Mouse (Mus musculus) forebrain, embryonic 15.5 days (tissue): ENCODE measurements at regions not wholly inside any gene's neighbourhood (a gene's known extent, or its start where the extent isn't known, plus 50 kb on each side); places are given as distances from the start of the nearest gene placed in this dataset.
A peak's percentile ranks its signal among the peaks of the same experiment; 100 is the strongest.

Experiments
- ATAC-seq: fragments of 200-750 bp; cut with Nextera tagmentation; replicated peaks from 2 replicates; pipeline ENCODE4 v1.8.0; 2017; ENCODE audit warnings: mild to moderate bottlenecking, moderate TSS enrichment, moderate library complexity
- H3K27ac ChIP-seq: fragments of 300-500 bp; sonication (generic); replicated peaks from 2 replicates; pipeline ENCODE4 v1.5.1; 2015; ENCODE audit warnings: mild to moderate bottlenecking, inconsistent platforms
- H3K27me3 ChIP-seq: fragments of 300-500 bp; sonication (generic); 2 replicates; pipeline ENCODE4 v1.6.1; 2015; ENCODE audit warnings: inconsistent platforms
- H3K36me3 ChIP-seq: fragments of 300-500 bp; sonication (generic); 2 replicates; pipeline ENCODE4 v1.6.1; 2015; ENCODE audit warnings: mild to moderate bottlenecking, inconsistent platforms
- H3K4me1 ChIP-seq: fragments of 300-500 bp; sonication (generic); 2 replicates; pipeline ENCODE4 v1.6.1; 2015; ENCODE audit warnings: inconsistent platforms
- H3K4me2 ChIP-seq: fragments of 300-500 bp; sonication (generic); replicated peaks from 2 replicates; pipeline ENCODE4 v1.6.1; 2015; ENCODE audit warnings: mild to moderate bottlenecking, inconsistent platforms
- H3K4me3 ChIP-seq: fragments of 300-500 bp; sonication (generic); 2 replicates; pipeline ENCODE4 v1.5.1; 2015; ENCODE audit warnings: mild to moderate bottlenecking, inconsistent platforms
- H3K9ac ChIP-seq: fragments of 300-500 bp; sonication (generic); replicated peaks from 2 replicates; pipeline ENCODE4 v1.6.1; 2015; ENCODE audit warnings: mild to moderate bottlenecking, inconsistent platforms
- H3K9me3 ChIP-seq: fragments of 300-500 bp; sonication (generic); 2 replicates; pipeline ENCODE4 v1.6.1; 2016; ENCODE audit warnings: inconsistent platforms
- WGBS: fragments of 180-500 bp; shearing (Covaris S2); methylation state at CpG from one replicate; pipeline ENCODE4 v1.1.7; 2015; ENCODE audit warnings: mixed read lengths; 5-methylcytosine and 5-hydroxymethylcytosine counted together

DNA sequence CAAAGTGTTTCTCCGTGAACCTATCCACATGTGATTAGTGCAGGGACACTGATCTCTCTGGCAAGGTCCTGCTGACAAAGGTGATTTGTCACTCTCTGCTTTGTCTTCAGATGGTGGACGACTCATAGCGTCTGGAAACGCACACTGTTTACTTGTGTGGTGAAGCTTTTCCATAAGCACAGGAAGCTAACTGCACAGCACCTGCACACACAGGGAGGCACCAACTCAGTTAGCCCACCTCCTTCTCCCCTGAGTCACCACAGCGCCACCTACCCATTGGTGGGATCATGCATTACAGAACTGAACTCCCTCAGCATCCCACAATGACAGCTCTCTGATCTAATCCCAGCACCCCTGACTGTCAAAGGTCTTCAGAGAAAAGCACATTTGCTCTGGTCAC is 141.9 kb upstream of the Klf14 start:
- H3K9me3 ChIP-seq: no peaks in the 10 kb centered on the region
- H3K4me3 ChIP-seq: no peak overlapping the region
- no peak overlapping the region for H3K27ac ChIP-seq
- ATAC-seq: no peak
- H3K4me2 ChIP-seq: no peak overlapping the region
- H3K36me3 ChIP-seq: no peaks in the 10 kb centered on the region
- WGBS: 67% methylated on average over 5 of the region's 5 CpGs
- H3K9ac ChIP-seq: no peak overlapping the region
- no peaks in the 10 kb centered on the region for H3K27me3 ChIP-seq
- H3K4me1 ChIP-seq: peaks cover 28% of the 10 kb centered on the region

DNA sequence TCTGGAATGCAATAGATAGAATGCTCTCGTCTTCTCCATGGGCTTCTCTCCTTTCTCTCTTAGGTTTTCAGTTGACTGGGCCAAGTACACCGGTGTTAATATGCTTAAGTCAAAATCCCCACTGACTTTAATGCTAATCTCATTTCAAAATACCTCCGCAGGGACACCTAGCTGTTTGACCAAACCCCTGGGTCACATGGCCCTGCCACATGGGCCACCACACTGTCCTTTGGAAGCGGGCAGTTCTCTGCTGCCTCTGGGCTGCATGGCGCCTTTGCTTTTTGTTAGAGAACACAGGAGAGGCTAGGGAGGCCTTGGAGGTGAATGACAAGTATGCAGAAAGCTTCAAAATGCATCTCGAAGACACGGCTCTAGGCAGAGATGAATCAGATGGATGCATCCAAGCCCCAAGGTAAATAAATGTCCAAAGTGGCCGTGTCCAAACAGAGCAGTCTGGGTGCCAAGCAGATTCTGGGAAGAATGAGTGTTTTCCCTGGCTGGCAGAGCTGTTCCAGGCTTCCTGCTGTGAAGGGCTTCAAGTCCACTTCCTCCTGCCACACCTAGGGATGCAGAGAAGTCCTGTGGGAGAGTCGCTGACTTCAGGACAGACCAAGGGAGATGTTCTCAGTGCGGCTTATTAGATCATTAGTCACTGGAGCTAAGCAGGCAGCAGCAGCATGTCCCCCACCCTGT is 147.4 kb upstream of the Klf14 start:
- Histone ChIP-seq H3K27me3 (no peaks in the 10 kb centered on the region), H3K4me3 (no peak overlapping the region), H3K4me2 (no peak overlapping the region), H3K4me1 (no peaks in the 10 kb centered on the region), H3K9ac (no peak overlapping the region), H3K9me3 (0 out of 2 replicates have a peak, but pooled peaks cover 5% of the 10 kb centered on the region), H3K36me3 (no peaks in the 10 kb centered on the region), H3K27ac (no peak overlapping the region)
- WGBS: 80% methylated on average over 10 of the region's 10 CpGs
- ATAC-seq: no peak

DNA sequence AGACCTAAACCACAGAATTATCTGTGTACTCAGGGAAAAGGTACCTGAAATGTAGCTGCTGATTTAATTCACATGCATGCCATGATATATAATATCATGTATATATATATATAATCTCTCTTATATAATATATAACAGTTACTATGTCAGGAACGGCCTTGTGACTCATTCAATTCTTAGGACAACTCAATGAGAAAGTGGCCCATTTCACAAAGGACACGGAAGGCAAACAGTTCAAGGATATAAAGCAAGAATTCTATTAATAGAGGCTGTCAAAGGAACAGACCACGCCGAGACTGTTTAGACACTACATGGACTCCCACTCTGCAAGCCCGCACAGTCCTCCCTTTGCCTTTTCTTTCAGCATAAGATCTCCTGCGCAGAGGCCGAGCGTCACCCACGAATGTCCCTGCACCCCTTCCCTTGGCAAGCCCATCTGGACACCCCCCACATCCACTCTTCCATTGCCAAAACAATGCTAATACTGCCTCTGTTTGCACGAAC is 148.0 kb upstream of the Klf14 start:
- Histone ChIP-seq H3K9me3 (0 out of 2 replicates have a peak, but pooled peaks cover 5% of the 10 kb centered on the region), H3K4me3 (no peak overlapping the region), H3K27me3 (no peaks in the 10 kb centered on the region), H3K27ac (no peak overlapping the region), H3K9ac (no peak overlapping the region), H3K4me1 (no peaks in the 10 kb centered on the region), H3K36me3 (no peaks in the 10 kb centered on the region), H3K4me2 (no peak overlapping the region)
- no peak for ATAC-seq
- WGBS: 87% methylated on average over 10 of the region's 10 CpGs

DNA sequence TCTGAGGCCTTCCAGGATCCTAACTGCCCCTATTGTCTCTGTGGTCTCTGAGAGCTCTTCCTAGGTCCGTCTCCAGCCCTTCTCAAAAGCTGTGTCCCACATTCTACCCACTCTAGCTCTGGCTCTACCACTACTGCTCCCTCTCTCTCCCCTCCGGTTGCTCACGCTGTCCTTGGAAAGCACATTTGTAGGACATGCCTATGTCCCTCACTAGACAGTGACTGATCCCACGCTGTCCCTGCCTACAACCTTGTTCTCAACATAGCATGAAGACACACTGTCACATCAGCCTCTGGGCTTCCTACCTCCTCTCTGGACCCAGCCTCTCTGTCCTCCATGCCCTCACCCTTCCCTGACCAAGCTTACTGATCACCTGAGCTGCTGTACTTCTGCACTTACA is 148.5 kb upstream of the Klf14 start:
- no peak for ATAC-seq

DNA sequence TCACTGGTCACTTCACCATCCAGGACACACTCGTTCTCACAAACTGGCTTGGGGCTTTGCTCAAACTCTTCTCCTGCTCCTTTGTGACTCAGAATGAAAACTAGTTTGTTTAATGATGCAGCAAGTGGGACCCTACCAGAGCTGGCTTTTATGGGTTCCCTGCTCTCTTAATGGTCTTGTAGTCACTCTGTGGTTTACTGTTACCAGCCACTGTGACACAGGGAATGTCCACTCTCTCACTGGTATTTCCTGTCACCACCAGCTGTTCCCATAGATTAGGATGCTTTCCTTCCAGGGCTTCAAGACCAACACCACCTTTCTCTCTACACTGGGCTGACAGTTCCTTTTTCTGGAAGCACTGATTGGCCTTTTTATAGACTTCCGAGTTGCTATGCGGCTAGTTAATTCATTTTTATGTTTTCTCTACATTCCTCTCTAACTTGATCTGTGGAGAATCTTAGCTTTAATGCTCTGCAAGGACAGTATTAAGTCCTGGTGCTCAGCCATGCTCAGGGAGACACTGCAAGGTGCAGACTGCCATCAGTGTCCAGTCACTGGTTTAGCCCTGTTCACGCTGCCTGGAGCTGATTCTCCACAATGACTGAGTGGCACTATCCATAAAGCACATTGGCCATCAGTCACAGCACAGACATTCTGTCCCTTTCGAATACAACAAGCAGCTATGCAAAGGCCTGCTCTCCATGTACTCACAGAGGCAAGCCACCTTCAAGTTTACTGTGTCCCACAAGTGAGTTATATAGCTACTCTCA is 149.2 kb upstream of the Klf14 start:
- no peaks in the 10 kb centered on the region; the same call in 1 of the 2 replicates for H3K4me1 ChIP-seq
- no peak overlapping the region for H3K4me3 ChIP-seq
- no peaks in the 10 kb centered on the region for H3K27me3 ChIP-seq
- no peak overlapping the region for H3K9ac ChIP-seq
- 91% methylated on average over 5 of the region's 5 CpGs for WGBS
- H3K4me2 ChIP-seq: no peak overlapping the region
- ATAC-seq: no peak
- H3K36me3 ChIP-seq: no peaks in the 10 kb centered on the region
- H3K9me3 ChIP-seq: 0 out of 2 replicates have a peak, but pooled peaks cover 5% of the 10 kb centered on the region
- no peak overlapping the region for H3K27ac ChIP-seq

More for the DNA sequence above, 148.5 kb upstream of the Klf14 start:
- Histone ChIP-seq H3K27me3 (no peaks in the 10 kb centered on the region), H3K4me2 (no peak overlapping the region), H3K4me1 (no peaks in the 10 kb centered on the region), H3K36me3 (no peaks in the 10 kb centered on the region), H3K9me3 (0 out of 2 replicates have a peak, but pooled peaks cover 5% of the 10 kb centered on the region), H3K9ac (no peak overlapping the region), H3K27ac (no peak overlapping the region), H3K4me3 (no peak overlapping the region)
- WGBS: 92% methylated on average over 4 of the region's 4 CpGs

DNA sequence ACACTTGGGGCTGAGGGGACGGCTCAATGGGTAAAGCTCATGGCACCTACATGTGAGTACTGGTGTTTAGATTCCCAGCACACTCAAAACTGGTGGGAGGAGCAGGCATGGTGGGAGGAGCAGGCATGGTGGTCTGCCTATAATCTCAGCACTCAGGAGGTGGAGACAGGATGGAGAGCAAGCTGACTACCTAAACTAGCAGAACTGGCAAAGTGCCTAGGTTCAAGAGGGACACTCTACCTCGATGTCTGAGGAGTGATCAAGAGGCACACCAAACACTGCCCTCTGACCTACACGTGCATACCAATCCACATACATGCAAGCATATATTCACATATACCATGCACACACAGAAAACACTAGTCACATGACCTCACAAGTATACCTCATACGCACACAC is 150.7 kb upstream of the Klf14 start:
- Histone ChIP-seq H3K27me3 (no peaks in the 10 kb centered on the region), H3K9ac (no peak overlapping the region), H3K4me3 (no peak overlapping the region), H3K36me3 (no peaks in the 10 kb centered on the region), H3K4me2 (no peak overlapping the region), H3K9me3 (0 out of 2 replicates have a peak, but pooled peaks cover 5% of the 10 kb centered on the region), H3K27ac (no peak overlapping the region), H3K4me1 (peaks cover 3% of the 10 kb centered on the region; the same call in 1 of the 2 replicates)
- 89% methylated on average over 4 of the region's 4 CpGs for WGBS
- ATAC-seq: no peak

DNA sequence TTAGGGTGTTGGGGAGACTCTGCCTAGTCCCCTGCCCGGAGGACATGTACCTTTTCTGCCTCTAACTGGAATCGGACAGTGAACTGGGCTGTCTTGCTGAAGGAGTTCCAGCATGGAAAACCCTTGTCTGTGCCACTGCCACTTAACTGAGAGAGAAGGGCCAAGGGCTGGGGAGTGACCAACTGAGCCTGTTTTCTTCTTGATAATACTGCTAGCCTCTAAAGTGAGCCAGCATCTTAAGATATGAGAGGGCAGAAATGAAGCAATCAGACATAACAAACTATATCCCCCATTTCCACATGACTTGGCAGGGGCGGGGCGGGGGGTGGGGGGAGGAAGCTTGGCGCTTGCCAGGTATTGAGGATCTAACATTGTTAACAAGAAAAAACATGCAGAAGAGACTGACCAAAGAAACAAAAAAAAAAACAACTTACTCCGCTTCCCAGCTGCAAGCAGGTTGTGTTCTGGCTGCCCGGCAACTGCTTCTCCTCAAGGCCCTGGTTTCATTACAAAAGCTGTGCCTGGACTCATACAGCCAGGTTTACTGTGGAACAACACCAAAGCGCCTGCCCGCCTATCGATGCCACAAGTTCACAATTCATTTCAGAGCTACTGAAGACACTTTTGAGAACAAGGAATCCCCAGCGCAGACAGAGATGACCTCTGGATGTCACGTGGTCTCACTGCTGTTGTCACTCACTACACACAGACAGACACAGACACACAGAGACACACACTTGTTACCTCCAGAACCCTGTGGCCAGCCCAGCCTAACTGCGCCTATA is 153.6 kb upstream of the Klf14 start:
- Histone ChIP-seq H3K4me3 (no peak overlapping the region), H3K9ac (no peak overlapping the region), H3K4me2 (no peak overlapping the region), H3K27ac (0 out of 2 replicates have a peak overlapping the region, but pooled peaks have one; percentile 16), H3K9me3 (0 out of 2 replicates have a peak, but pooled peaks cover 5% of the 10 kb centered on the region), H3K36me3 (no peaks in the 10 kb centered on the region), H3K4me1 (peaks cover 18% of the 10 kb centered on the region), H3K27me3 (no peaks in the 10 kb centered on the region)
- ATAC-seq: no peak
- WGBS: 73% methylated on average over 13 of the region's 13 CpGs

DNA sequence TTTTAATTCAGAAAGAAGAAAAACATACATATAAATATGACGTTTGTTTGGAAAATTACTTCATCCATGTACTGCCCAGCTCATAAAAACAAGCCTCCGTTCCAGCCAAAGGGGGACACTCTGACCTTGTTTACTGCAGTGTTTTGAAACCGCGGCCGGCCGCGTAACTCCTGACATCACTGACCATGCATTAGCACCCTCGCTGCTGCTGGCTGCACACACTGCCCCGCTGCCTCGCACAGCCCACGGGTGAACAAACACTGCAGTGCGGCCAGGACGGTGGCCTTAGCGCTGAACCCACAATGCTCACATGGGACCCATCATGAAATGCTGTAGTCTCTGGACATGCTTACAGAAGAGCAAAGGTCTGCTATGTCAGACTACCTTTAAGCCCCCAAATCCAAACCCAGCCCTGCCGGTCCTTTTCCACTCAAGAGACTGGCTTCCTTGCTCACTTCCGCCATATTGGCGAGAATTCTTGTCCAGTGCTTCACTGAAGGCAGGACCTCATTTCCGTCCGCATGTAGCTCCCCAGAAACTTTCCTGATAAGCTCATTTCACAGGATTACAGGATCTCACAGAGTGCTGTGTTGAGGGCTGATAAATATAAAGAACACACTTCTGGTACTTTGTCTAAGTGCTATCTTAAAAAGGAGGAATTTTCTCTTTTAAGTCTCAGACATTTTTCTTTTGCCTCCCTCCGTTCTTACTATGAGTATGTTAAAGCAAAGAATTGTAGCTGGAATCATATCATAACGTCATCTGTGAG is 154.9 kb upstream of the Klf14 start:
- Histone ChIP-seq H3K9ac (no peak overlapping the region), H3K4me1 (peaks cover 18% of the 10 kb centered on the region), H3K36me3 (no peaks in the 10 kb centered on the region), H3K27me3 (no peaks in the 10 kb centered on the region), H3K4me3 (no peak overlapping the region), H3K4me2 (no peak overlapping the region), H3K9me3 (0 out of 2 replicates have a peak, but pooled peaks cover 5% of the 10 kb centered on the region), H3K27ac (no peak overlapping the region)
- no peak for ATAC-seq
- WGBS: 94% methylated on average over 21 of the region's 21 CpGs

DNA sequence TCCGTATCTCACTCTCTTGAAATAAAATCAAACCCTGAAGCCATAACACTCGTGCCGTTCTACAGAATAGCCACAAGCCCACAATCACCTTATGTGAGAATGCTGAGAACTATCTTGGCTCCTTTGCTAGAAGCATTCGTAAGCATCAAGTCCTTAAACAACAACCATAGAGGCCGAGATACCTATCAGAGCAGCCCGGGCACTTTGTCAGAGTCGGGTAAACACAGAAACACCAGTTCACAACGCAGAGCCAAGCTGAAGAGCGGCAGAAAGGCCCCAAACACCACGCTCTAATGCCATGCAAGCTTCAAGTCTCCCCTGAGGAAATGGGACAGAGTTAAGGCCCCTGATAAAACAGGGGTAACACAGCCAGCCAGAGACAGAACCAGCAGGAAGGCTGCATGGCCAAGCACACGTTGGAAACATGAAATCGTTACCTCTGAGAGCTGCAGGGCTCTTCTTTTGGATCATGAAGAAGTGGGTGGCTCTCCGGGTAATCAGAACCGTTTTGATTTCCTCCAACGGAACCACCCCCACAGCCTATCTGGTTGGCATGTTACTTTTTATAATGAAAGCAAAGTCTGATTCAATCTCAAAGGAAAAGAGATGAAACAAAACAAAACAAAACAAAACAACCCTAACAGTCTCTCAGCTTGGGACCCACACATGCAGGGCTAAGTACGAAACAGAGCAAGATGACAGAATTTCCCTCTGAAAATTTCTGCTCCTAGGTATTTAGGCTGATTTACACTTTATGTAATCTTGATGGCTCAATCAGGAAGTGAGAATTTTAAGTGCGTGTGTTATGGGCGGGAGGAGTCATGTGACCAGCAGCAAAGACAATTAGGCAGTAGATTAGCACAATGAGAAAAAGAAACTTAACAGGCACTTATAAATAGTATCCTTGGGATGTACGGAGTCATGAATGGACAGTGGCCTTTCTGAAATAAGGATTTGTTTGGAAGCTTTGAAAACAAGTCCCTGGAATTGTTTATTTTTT is 155.8 kb upstream of the Klf14 start:
- Histone ChIP-seq H3K4me1 (peaks cover 18% of the 10 kb centered on the region), H3K4me2 (no peak overlapping the region), H3K36me3 (no peaks in the 10 kb centered on the region), H3K27me3 (no peaks in the 10 kb centered on the region), H3K9me3 (no peaks in the 10 kb centered on the region), H3K9ac (no peak overlapping the region), H3K27ac (0 out of 2 replicates have a peak overlapping the region, but pooled peaks have one; percentile 11), H3K4me3 (no peak overlapping the region)
- no peak for ATAC-seq
- WGBS: 62% methylated on average over 19 of the region's 19 CpGs

DNA sequence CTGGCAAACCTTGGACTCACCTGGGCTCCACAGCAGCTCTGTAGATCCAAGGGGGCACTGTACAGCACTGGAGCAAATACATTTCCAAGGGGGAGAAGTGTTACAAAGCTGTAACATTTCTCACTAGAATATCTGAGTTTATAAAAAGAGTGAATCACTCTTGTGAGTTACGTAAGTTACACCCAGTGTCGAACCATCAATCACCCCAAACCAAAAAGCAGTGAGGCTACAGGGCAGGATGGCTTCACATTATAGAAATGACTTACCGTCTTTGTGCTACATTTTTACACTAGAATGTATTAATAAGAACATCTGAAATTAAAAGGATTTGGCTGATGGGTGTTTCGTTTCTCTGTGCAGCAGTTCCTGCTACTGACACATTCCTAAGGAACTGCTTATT is 156.7 kb upstream of the Klf14 start:
- H3K4me1 ChIP-seq: peaks cover 18% of the 10 kb centered on the region
- H3K9ac ChIP-seq: no peak overlapping the region
- no peak overlapping the region for H3K27ac ChIP-seq
- no peak overlapping the region for H3K4me2 ChIP-seq
- no peaks in the 10 kb centered on the region for H3K36me3 ChIP-seq
- no peaks in the 10 kb centered on the region for H3K9me3 ChIP-seq
- no peaks in the 10 kb centered on the region for H3K27me3 ChIP-seq
- no peak for ATAC-seq
- no peak overlapping the region for H3K4me3 ChIP-seq
- 74% methylated on average over 4 of the region's 4 CpGs for WGBS
